Mouse (Mus musculus) ovary, postnatal 36 days (tissue): ENCODE measurements around the gene Tlr2.

Experiments
- DNase-seq: peaks from one replicate; pipeline ENCODE4 v3.0.0; 2022; ENCODE audit warnings: low spot score, mixed read lengths

The Tlr2 gene

GRCm38 (mm10) chr3:83828145-83828611, 13.4 kb downstream of the Tlr2 start:
- no peak for DNase-seq

DNA sequence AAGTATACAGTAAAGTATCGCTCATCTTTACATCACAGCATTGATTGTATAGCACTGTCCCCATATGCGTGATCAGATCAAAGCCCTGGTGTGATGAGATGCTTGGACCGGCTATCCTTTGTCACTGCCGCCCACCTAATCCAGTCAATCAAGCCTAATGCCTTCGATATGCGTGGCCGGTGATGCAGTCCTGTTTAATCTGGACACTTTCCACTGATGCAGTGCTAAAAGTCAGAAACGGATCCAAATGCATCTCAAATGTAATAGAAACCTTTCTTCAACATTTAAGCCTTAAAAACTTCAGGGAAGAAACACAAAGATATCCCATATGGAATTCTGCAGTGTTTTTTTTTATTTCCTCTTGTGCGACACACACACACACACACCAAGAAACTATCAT, 13.9 kb downstream of the Tlr2 start:
- DNase-seq: no peak

GRCm38 (mm10) chr3:83823774-83824173, 17.8 kb downstream of the Tlr2 start:
- DNase-seq: no peak

GRCm38 (mm10) chr3:83816372-83816925, 25.1 kb downstream of the Tlr2 start:
- no peak for DNase-seq

GRCm38 (mm10) chr3:83812863-83813262, 28.7 kb downstream of the Tlr2 start:
- DNase-seq: no peak

DNA sequence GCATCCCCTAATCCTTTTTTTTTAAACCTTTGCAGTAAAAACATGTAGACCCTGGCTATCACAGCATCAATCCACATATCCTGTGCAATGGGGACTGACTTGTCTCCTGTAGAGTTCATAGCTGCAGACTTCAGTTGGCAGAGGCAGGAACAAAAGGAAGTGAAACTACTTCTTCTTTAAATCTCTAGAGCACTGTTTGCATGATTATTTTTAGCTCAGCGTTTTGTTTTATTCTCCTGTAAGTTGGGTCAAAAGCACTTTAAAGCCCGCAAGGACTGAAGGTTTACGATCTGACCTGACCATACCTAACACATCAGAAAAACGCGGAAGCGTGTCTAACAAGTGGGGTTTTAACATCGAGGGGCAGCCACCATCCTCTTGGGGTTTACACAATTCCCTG, 29.6 kb downstream of the Tlr2 start:
- no peak for DNase-seq

DNA sequence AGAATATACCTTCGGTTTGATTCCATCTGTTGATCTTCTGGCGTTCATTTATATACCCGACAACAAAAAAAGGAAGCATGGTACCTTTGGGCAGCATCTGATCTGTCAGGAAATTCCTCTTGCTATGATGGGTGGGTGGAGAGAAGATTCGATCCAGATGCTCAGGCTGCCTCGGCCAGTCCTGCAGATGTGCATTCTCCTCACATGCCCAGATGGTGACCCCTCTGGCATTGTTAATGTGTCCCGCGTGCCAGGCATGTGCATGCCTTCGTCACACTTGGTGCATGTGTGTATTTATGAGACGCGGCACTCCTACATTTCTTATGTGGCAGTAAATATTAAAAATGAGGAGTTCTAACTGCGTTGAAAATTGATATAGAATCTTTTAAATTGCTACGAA, 33.1 kb downstream of the Tlr2 start:
- DNase-seq: no peak

- DNase-seq: no peak
These were observed 39.9 kb downstream of the Tlr2 start for GRCm38 (mm10) chr3:83801649-83802155.

DNA sequence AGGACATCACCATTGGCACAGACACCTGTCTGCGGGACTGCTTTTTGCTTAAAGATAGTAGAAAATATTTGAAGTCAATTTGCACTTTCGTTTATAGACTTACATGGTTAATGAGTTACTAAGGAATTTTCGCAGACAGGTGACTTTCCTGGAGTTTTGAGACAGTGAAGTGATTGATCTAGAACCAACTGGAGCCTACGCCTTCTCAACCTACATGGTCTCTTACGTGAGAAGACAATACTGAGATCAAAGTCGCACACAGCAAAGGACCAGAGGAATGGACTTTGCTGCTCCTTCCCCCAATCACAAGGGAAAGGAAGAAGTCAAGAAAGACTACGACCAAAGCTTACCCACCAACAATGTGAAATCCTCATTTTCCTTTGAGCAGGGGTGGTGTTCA, 42.1 kb downstream of the Tlr2 start:
- no peak for DNase-seq

DNA sequence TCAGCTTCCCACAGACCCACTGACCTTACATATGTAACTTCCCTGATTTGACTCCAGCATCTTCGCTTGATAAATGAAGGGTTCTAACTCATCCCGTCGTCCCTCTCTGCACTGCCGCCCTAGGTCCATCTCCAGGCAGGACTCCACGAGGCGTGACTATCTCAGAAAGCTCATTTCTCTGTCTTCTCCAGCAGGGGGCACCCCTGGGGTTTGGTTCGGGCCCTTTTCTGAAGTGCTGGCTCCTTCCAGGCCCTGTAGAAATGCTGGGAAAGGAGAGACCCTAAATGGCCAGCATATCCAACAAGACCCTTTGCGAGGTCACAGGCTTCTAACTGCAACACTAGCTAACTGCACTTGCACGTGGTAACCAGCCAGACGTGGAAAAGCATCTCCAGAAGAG, 43.7 kb downstream of the Tlr2 start:
- DNase-seq: peak; percentile 61

GRCm38 (mm10) chr3:83797098-83797497, 44.5 kb downstream of the Tlr2 start:
- DNase-seq: no peak

DNA sequence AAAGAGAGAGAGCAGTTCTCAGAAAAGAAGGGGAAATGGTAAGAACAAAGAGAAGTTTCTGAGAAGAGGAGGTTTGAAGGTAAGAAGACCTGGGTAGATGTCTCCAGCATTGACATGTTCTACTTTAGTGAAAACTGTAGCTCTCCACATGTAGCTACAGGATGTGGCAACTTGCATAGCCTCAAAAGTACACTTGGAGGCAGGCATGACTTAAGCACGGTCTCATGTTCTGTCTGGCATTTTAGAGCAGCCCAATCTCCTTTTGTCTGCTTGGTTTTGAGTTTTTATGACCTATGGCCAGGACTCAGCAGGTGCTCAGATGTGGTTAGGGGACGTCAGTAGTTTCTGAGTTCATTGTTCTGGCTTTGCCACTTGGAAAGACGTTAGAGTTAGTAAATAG, 50.1 kb downstream of the Tlr2 start:
- no peak for DNase-seq

- peak; percentile 14 for DNase-seq
These were observed 51.7 kb downstream of the Tlr2 start for GRCm38 (mm10) chr3:83789651-83790451.

- no peak for DNase-seq
These were observed 53.7 kb downstream of the Tlr2 start for GRCm38 (mm10) chr3:83787776-83788305.

DNA sequence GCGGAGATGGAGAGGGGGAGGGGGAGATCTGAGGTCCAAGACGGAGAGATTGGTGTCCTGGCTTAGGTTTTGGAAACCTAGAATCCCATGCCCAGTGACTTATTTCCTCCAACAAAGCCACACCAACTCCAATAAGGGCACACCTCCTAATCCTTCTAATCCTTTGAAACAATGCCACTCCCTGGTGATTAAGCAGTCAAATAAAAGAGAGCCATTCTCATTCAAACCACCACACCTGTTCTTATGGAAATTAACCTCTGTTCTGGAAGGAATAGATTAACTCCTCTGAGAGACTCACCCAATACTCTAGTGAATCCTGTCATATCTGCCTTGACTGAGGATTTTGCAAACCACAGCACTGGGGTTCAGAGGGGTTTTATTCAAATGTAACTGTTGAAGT, 54.5 kb downstream of the Tlr2 start:
- no peak for DNase-seq
